ENCODE assay signal across 9 mouse cellular contexts in the genomic region with DNA sequence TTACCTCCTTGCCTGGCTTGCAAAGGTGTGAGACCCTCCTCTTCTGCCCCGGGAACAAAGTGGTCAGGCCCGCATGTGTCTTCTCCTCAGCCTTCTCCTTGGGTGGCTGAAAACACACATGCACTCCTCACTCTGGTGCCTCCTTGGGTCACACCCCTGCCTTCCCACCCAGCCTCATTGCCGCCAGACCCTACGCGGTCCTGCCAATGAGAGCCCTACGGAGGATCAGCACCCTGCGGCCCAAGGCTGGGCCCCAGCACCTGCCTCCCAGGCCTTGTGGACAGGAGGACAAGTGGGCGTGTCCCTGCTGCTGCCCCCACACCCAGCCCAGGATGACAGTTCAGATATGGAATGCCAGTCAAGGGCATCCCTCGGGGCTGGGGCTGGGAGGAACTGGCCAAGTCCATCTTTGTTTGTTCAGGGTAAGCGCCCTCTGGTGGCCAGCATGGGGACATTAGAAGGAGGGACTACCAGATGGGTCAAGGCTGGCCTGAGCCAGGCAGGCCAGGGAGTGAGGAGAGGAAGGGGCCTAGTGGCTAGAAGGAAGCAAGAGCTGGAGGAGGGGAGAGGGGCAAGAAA. TPM values are rescaled to one million over a fixed set of nuclear protein-coding genes. Genes with fewer than 3 reads are reported as not detected.
DNase-seq lines count a peak whose midpoint lies in the region; ATAC-seq and TF ChIP-seq lines count a peak whose summit lies in the region.
"Had no signal": no experiment of that assay in that cellular context is flagged by ENCODE, and none has a peak within 500 bp of the region (broad histone marks: within the 10 kb centered on the region; RNA-seq: fewer than 3 reads in every experiment).

No protein-coding gene starts in this region.

- peaks cover 75% of the 10 kb centered on the region for H3K36me3 ChIP-seq in hindbrain, embryonic 10.5 days
- H3K36me3 ChIP-seq in liver, adult 2 months (ENCODE audit: control insufficient read depth, insufficient read depth, low read length): peaks cover 17% of the 10 kb centered on the region
- no peaks in the 10 kb centered on the region; the same call in none of the 2 replicates for H3K36me3 ChIP-seq in testis, adult 2 months (ENCODE audit: control insufficient read depth, insufficient read depth, low read length)

- H3K4me3 ChIP-seq in hindbrain, embryonic 10.5 days: no peak overlapping the region; the same call in 1 of the 2 replicates
- no peak overlapping the region for H3K4me3 ChIP-seq in liver, adult 2 months (ENCODE audit: insufficient read depth, low read depth, low read length)
- peak overlapping the region; percentile 81 for H3K4me3 ChIP-seq in testis, adult 2 months (ENCODE audit: control insufficient read depth, low read depth, low read length)
- H3K4me3 ChIP-seq: myocyte had no signal

- peak; percentile 82 for TF ChIP-seq CTCF in liver, adult 2 months (IDR thresholded peaks at IDR 0.05; ENCODE audit: low read depth, low read length)
- peak; percentile 66; the same call in 1 of the 2 replicates for TF ChIP-seq CTCF in testis, adult 2 months (IDR thresholded peaks at IDR 0.05; ENCODE audit: control insufficient read depth, insufficient read depth, insufficient replicate concordance, low read depth, low read length)

- whole genome bisulfite sequencing in hindbrain, embryonic 10.5 days: 75% methylated on average over 10 of the region's 10 CpGs
- WGBS in liver, adult 2 months: 75% methylated on average over 10 of the region's 10 CpGs

- peak; percentile 61 to 64 for DNase-seq in left cerebral cortex, adult 18-20 months (ENCODE audit: low spot score in 2 of 2)
- no peak for DNase-seq in left cerebral cortex, adult 11 months (ENCODE audit: low spot score)
- DNase-seq in adrenal gland, postnatal 4 days (ENCODE audit: low spot score in 2 of 2): peak; percentile 60 to 77
- DNase-seq in hindbrain, embryonic 10.5 days (ENCODE audit: low spot score): peak; percentile 75
- DNase-seq in liver, adult 2 months (ENCODE audit: extremely low read depth, low read depth, low spot score): peak; percentile 31
- DNase-seq in natural killer cell, adult 2 months (ENCODE audit: low spot score in 2 of 2): peak; percentile 45 to 49

- peaks cover 8% of the 10 kb centered on the region for H3K4me1 ChIP-seq in hindbrain, embryonic 10.5 days (replicated peaks)
- H3K4me1 ChIP-seq in liver, adult 2 months (ENCODE audit: control insufficient read depth, insufficient read depth, low read length): 0 out of 2 replicates have a peak, but pooled peaks cover 1% of the 10 kb centered on the region
- peaks cover 8% of the 10 kb centered on the region for H3K4me1 ChIP-seq in testis, adult 2 months (ENCODE audit: control insufficient read depth, insufficient read depth, low read length)

- no peaks in the 10 kb centered on the region for H3K27me3 ChIP-seq in hindbrain, embryonic 10.5 days (ENCODE audit: insufficient read depth, poor library complexity, severe bottlenecking)
- no peaks in the 10 kb centered on the region for H3K27me3 ChIP-seq in liver, adult 2 months (ENCODE audit: control insufficient read depth, insufficient read depth, low read length)
- H3K27me3 ChIP-seq in testis, adult 2 months (ENCODE audit: control insufficient read depth, insufficient read depth, low read length): no peaks in the 10 kb centered on the region

- H3K9me3 ChIP-seq in hindbrain, embryonic 10.5 days: no peaks in the 10 kb centered on the region

- H3K79me2 ChIP-seq in liver, adult 2 months (ENCODE audit: control insufficient read depth, insufficient read depth, low read length): peaks cover 7% of the 10 kb centered on the region

- H3K9ac ChIP-seq in liver, adult 2 months (ENCODE audit: low read depth, low read length): no peak overlapping the region

- TF ChIP-seq POLR2A in liver, adult 2 months (IDR thresholded peaks at IDR 0.05; ENCODE audit: extremely low read depth, insufficient read depth, low read length): no peak
- TF ChIP-seq POLR2A in testis, adult 2 months (IDR thresholded peaks at IDR 0.05; ENCODE audit: control insufficient read depth, low read depth, low read length): no peak; the same call in 1 of the 2 replicates

- ATAC-seq in erythroid progenitor cell, adult 5-6 weeks (replicated peaks; ENCODE audit: low FRiP score, poor library complexity, severe bottlenecking): peak; percentile 49

- H3K27ac ChIP-seq in hindbrain, embryonic 10.5 days: peak overlapping the region; percentile 62; the same call in 1 of the 2 replicates
- H3K27ac ChIP-seq in liver, adult 2 months (replicated peaks; ENCODE audit: insufficient read depth, low read depth, low read length): no peak overlapping the region
- peak overlapping the region; percentile 65 for H3K27ac ChIP-seq in testis, adult 2 months (ENCODE audit: control insufficient read depth, insufficient read depth, low read depth, low read length)

RNA-seq across cellular contexts. Expression of a gene that starts 9.6 kb away (rescaled TPM):
- under 1 TPM; 0.12 to 0.21 TPM for total RNA-seq in left cerebral cortex, adult 18-20 months (2021)
- under 1 TPM; 0.50 to 0.82 TPM for total RNA-seq in adrenal gland, postnatal 4 days (2021)
- not detected in 2 replicates for total RNA-seq in erythroid progenitor cell, adult 5-6 weeks (2015; ENCODE audit: low replicate concordance)
- total RNA-seq in erythroid progenitor cell, adult 5-6 weeks (2017; ENCODE audit: low replicate concordance): 0.39 TPM in 1 of 2 replicates, not detected in the other
- polyA plus RNA-seq in hindbrain, embryonic 10.5 days (2016; fragmentation: Nextera tagmentation; extraction: Ambion mirVana): 0.56 and 0.90 TPM in 2 replicates
- not detected in 2 replicates for total RNA-seq in liver, adult 2 months (2014; rRNA removed)
- polyA plus RNA-seq in liver, adult 2 months (2012; rRNA removed): 0.04 TPM in 1 of 2 replicates, not detected in the other
- 1,123 and 1,230 TPM in 2 replicates for polyA plus RNA-seq in testis, adult 2 months (2012; rRNA removed)

RNA-seq across cellular contexts. Expression of a gene that starts 12.8 kb away (rescaled TPM):
- total RNA-seq in left cerebral cortex, adult 18-20 months (2021): 10 to 100 TPM; 41.4 to 42.3 TPM
- total RNA-seq in adrenal gland, postnatal 4 days (2021): 10 to 100 TPM; 71.7 to 78.9 TPM
- total RNA-seq in erythroid progenitor cell, adult 5-6 weeks (2015; ENCODE audit: low replicate concordance): 33.5 and 35.7 TPM in 2 replicates
- total RNA-seq in erythroid progenitor cell, adult 5-6 weeks (2017; ENCODE audit: low replicate concordance): 16.3 and 25.7 TPM in 2 replicates
- polyA plus RNA-seq in hindbrain, embryonic 10.5 days (2016; fragmentation: Nextera tagmentation; extraction: Ambion mirVana): 33.3 and 38.5 TPM in 2 replicates
- total RNA-seq in liver, adult 2 months (2014; rRNA removed): 4.4 and 5.5 TPM in 2 replicates
- polyA plus RNA-seq in liver, adult 2 months (2012; rRNA removed): 28.1 and 36.8 TPM in 2 replicates
- polyA plus RNA-seq in testis, adult 2 months (2012; rRNA removed): 201 and 214 TPM in 2 replicates

RNA-seq across cellular contexts. Expression of a gene that starts 28.6 kb away (rescaled TPM):
- total RNA-seq in left cerebral cortex, adult 18-20 months (2021): 10 to 100 TPM; 54.8 to 68.7 TPM
- total RNA-seq in adrenal gland, postnatal 4 days (2021): 10 to 100 TPM; 14.2 to 16.5 TPM
- total RNA-seq in erythroid progenitor cell, adult 5-6 weeks (2015; ENCODE audit: low replicate concordance): 8.4 and 9.4 TPM in 2 replicates
- total RNA-seq in erythroid progenitor cell, adult 5-6 weeks (2017; ENCODE audit: low replicate concordance): 9.9 and 14.1 TPM in 2 replicates
- polyA plus RNA-seq in hindbrain, embryonic 10.5 days (2016; fragmentation: Nextera tagmentation; extraction: Ambion mirVana): 6.9 and 7.3 TPM in 2 replicates
- 0.74 and 1.3 TPM in 2 replicates for total RNA-seq in liver, adult 2 months (2014; rRNA removed)
- polyA plus RNA-seq in liver, adult 2 months (2012; rRNA removed): 4.2 and 5.5 TPM in 2 replicates
- 7.5 and 7.7 TPM in 2 replicates for polyA plus RNA-seq in testis, adult 2 months (2012; rRNA removed)

RNA-seq across cellular contexts. Expression of a gene that starts 41.6 kb away (rescaled TPM):
- 100 to 1,000 TPM; 179 to 185 TPM for total RNA-seq in left cerebral cortex, adult 18-20 months (2021)
- total RNA-seq in adrenal gland, postnatal 4 days (2021): 100 to 1,000 TPM; 106 to 112 TPM
- 44.7 and 49.0 TPM in 2 replicates for total RNA-seq in erythroid progenitor cell, adult 5-6 weeks (2015; ENCODE audit: low replicate concordance)
- 5.5 and 30.7 TPM in 2 replicates for total RNA-seq in erythroid progenitor cell, adult 5-6 weeks (2017; ENCODE audit: low replicate concordance)
- 89.1 and 109 TPM in 2 replicates for polyA plus RNA-seq in hindbrain, embryonic 10.5 days (2016; fragmentation: Nextera tagmentation; extraction: Ambion mirVana)
- 45.7 and 59.3 TPM in 2 replicates for total RNA-seq in liver, adult 2 months (2014; rRNA removed)
- polyA plus RNA-seq in liver, adult 2 months (2012; rRNA removed): 194 and 205 TPM in 2 replicates
- polyA plus RNA-seq in testis, adult 2 months (2012; rRNA removed): 246 and 291 TPM in 2 replicates

RNA-seq across cellular contexts. Expression of a gene that starts 53.9 kb away (rescaled TPM):
- not detected for total RNA-seq in left cerebral cortex, adult 18-20 months (2021)
- not detected for total RNA-seq in adrenal gland, postnatal 4 days (2021)
- not detected in 2 replicates for total RNA-seq in erythroid progenitor cell, adult 5-6 weeks (2015; ENCODE audit: low replicate concordance)
- total RNA-seq in erythroid progenitor cell, adult 5-6 weeks (2017; ENCODE audit: low replicate concordance): not detected in 2 replicates
- polyA plus RNA-seq in hindbrain, embryonic 10.5 days (2016; fragmentation: Nextera tagmentation; extraction: Ambion mirVana): 1.1 and 2.0 TPM in 2 replicates
- total RNA-seq in liver, adult 2 months (2014; rRNA removed): not detected in 2 replicates
- polyA plus RNA-seq in liver, adult 2 months (2012; rRNA removed): not detected in 2 replicates
- polyA plus RNA-seq in testis, adult 2 months (2012; rRNA removed): 0.43 and 0.52 TPM in 2 replicates
- polyA plus RNA-seq: myocyte had no signal
